In the genomic region with DNA sequence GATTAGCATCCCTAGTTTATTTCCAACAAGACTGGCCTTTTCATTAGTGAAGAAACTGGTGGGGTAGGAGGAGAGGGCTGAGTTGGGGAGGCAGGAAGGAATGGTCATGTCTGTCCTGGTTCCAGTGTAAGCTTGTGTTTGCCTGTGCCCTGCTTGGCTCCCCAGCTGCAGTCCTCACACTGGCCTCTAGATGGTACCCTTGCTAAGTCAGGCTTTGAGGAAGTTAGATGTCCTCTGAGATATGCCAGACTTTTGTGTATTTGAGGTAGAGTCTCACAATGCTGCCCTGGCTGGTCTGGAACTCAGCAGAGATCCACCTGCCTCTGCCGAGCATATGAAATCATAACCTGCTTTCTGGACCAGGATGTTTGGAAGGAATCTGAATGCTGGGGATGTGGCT, we compare ENCODE assay signal across 9 mouse cellular contexts. TPM values are rescaled to one million over a fixed set of nuclear protein-coding genes. Genes with fewer than 3 reads are reported as not detected.
A peak's percentile ranks its signal among the peaks of the same experiment; 100 is the strongest.
DNase-seq lines count a peak whose midpoint lies in the region; ATAC-seq lines count a peak whose summit lies in the region.
"Had no signal": no experiment of that assay in that cellular context is flagged by ENCODE, and none has a peak within 500 bp of the region (broad histone marks: within the 10 kb centered on the region; RNA-seq: fewer than 3 reads in every experiment).

No protein-coding gene starts in this region.

- no peak overlapping the region for H3K27ac ChIP-seq in kidney, embryonic 15.5 days
- no peak overlapping the region for H3K27ac ChIP-seq in heart, embryonic 10.5 days
- H3K27ac ChIP-seq: embryonic facial prominence, embryonic 15.5 days had no signal

- no peak for ATAC-seq in kidney, embryonic 15.5 days (replicated peaks; ENCODE audit: low FRiP score)

- peak; percentile 86 for DNase-seq in kidney, adult 11 months
- DNase-seq in adrenal gland, adult 2 months = peak; percentile 89
- DNase-seq in embryo, embryonic 11.5 days (ENCODE audit: low read depth, low spot score) = peak; percentile 53
- DNase-seq in heart, embryonic 10.5 days (ENCODE audit: low spot score) = peak; percentile 85
- peak; percentile 59 for DNase-seq in left cerebral cortex, adult 11 months (ENCODE audit: low spot score)
- DNase-seq in monocyte, adult 2 months (ENCODE audit: low read depth in 1 of 2, low spot score in 2 of 2) = peak; percentile 67 to 79
- DNase-seq in splenic B cell, adult 2 months (ENCODE audit: low read depth, low spot score) = peak; percentile 91

- H3K36me3 ChIP-seq in kidney, embryonic 15.5 days = peaks cover 41% of the 10 kb centered on the region
- peaks cover 24% of the 10 kb centered on the region for H3K36me3 ChIP-seq in heart, embryonic 10.5 days
- H3K36me3 ChIP-seq in splenic B cell, adult 2 months (ENCODE audit: control insufficient read depth, insufficient read depth, low read length, poor library complexity, severe bottlenecking) = peaks cover 3% of the 10 kb centered on the region; the same call in 1 of the 2 replicates

- no peaks in the 10 kb centered on the region for H3K27me3 ChIP-seq in kidney, embryonic 15.5 days
- H3K27me3 ChIP-seq in heart, embryonic 10.5 days (ENCODE audit: insufficient read depth, poor library complexity, severe bottlenecking) = no peaks in the 10 kb centered on the region
- H3K27me3 ChIP-seq in splenic B cell, adult 2 months (ENCODE audit: control insufficient read depth, insufficient read depth, low read length, poor library complexity, severe bottlenecking) = no peaks in the 10 kb centered on the region
- H3K27me3 ChIP-seq: embryonic facial prominence, embryonic 15.5 days had no signal

- H3K9ac ChIP-seq in kidney, embryonic 15.5 days = no peak overlapping the region
- H3K9ac ChIP-seq: embryonic facial prominence, embryonic 15.5 days had no signal

- no peak overlapping the region for H3K4me2 ChIP-seq in kidney, embryonic 15.5 days
- H3K4me2 ChIP-seq: embryonic facial prominence, embryonic 15.5 days had no signal

- H3K4me3 ChIP-seq in kidney, embryonic 15.5 days (replicated peaks) = no peak overlapping the region
- no peak overlapping the region for H3K4me3 ChIP-seq in heart, embryonic 10.5 days
- H3K4me3 ChIP-seq: embryonic facial prominence, embryonic 15.5 days had no signal

- 49% methylated on average over 1 of the region's 1 CpGs for WGBS in kidney, embryonic 15.5 days
- WGBS in heart, embryonic 10.5 days = 43% methylated on average over 1 of the region's 1 CpGs

- no peaks in the 10 kb centered on the region for H3K9me3 ChIP-seq in kidney, embryonic 15.5 days (replicated peaks)
- H3K9me3 ChIP-seq in heart, embryonic 10.5 days = no peaks in the 10 kb centered on the region
- H3K9me3 ChIP-seq: embryonic facial prominence, embryonic 15.5 days had no signal

- peaks cover 18% of the 10 kb centered on the region for H3K4me1 ChIP-seq in kidney, embryonic 15.5 days
- H3K4me1 ChIP-seq in heart, embryonic 10.5 days = peaks cover 12% of the 10 kb centered on the region

RNA-seq across cellular contexts. Expression of a gene that starts 3.5 kb away (rescaled TPM):
- 22.1 and 24.6 TPM in 2 replicates for polyA plus RNA-seq in kidney, embryonic 15.5 days (2015; fragmentation: Nextera tagmentation; extraction: Ambion mirVana)
- 100 to 1,000 TPM; 390 to 465 TPM for total RNA-seq in adrenal gland, adult 2 months (2021)
- polyA plus RNA-seq in adrenal gland, adult 2 months (2012; rRNA removed) = 96.6 and 123 TPM in 2 replicates
- 13.5 and 17.0 TPM in 2 replicates for polyA plus RNA-seq in heart, embryonic 10.5 days (2016; fragmentation: Nextera tagmentation; extraction: Ambion mirVana)

RNA-seq across cellular contexts. Expression of a gene that starts 3.5 kb away (rescaled TPM):
- 14.6 and 16.8 TPM in 2 replicates for polyA plus RNA-seq in kidney, embryonic 15.5 days (2015; fragmentation: Nextera tagmentation; extraction: Ambion mirVana)
- total RNA-seq in adrenal gland, adult 2 months (2021) = 10 to 100 TPM; 12.9 to 25.6 TPM
- polyA plus RNA-seq in adrenal gland, adult 2 months (2012; rRNA removed) = 25.5 and 29.3 TPM in 2 replicates
- 12.9 and 13.3 TPM in 2 replicates for polyA plus RNA-seq in heart, embryonic 10.5 days (2016; fragmentation: Nextera tagmentation; extraction: Ambion mirVana)

RNA-seq across cellular contexts. Expression of a gene that starts 15.1 kb away (rescaled TPM):
- polyA plus RNA-seq in kidney, embryonic 15.5 days (2015; fragmentation: Nextera tagmentation; extraction: Ambion mirVana) = 37.5 and 39.5 TPM in 2 replicates
- 100 to 1,000 TPM; 241 to 274 TPM for total RNA-seq in adrenal gland, adult 2 months (2021)
- 38.9 and 46.0 TPM in 2 replicates for polyA plus RNA-seq in adrenal gland, adult 2 months (2012; rRNA removed)
- polyA plus RNA-seq in heart, embryonic 10.5 days (2016; fragmentation: Nextera tagmentation; extraction: Ambion mirVana) = 27.9 and 29.1 TPM in 2 replicates

RNA-seq across cellular contexts. Expression of a gene that starts 57.5 kb away (rescaled TPM):
- polyA plus RNA-seq in kidney, embryonic 15.5 days (2015; fragmentation: Nextera tagmentation; extraction: Ambion mirVana) = 68.4 and 70.7 TPM in 2 replicates
- 10 to 100 TPM; 32.2 to 56.3 TPM for total RNA-seq in adrenal gland, adult 2 months (2021)
- polyA plus RNA-seq in adrenal gland, adult 2 months (2012; rRNA removed) = 38.9 and 41.9 TPM in 2 replicates
- polyA plus RNA-seq in heart, embryonic 10.5 days (2016; fragmentation: Nextera tagmentation; extraction: Ambion mirVana) = 23.2 and 23.8 TPM in 2 replicates
